Mouse (Mus musculus) adrenal gland, postnatal 10 days (tissue): ENCODE data around the gene Rundc3a. TPM values are rescaled to one million over a fixed set of nuclear protein-coding genes. Genes with fewer than 3 reads are reported as not detected.

ENCODE experiments used
- DNase-seq: peaks from one replicate; pipeline ENCODE4 v3.0.0; 2021; ENCODE audit warnings: mixed read lengths
- microRNA-seq: library from miRNA; unstranded; fragments of <30 nt; microRNA quantifications from one replicate; pipeline ENCODE4 v1.2.0, GENCODE M21; 2021
- total RNA-seq, 2 experiments: library from RNA; stranded (reverse); gene quantifications; 2 replicates each; pipeline ENCODE4 v1.2.3; 2021

Gene Rundc3a
- total RNA-seq, 2 experiments from 2014 or later, result 21.2 to 34.3 TPM

DNA sequence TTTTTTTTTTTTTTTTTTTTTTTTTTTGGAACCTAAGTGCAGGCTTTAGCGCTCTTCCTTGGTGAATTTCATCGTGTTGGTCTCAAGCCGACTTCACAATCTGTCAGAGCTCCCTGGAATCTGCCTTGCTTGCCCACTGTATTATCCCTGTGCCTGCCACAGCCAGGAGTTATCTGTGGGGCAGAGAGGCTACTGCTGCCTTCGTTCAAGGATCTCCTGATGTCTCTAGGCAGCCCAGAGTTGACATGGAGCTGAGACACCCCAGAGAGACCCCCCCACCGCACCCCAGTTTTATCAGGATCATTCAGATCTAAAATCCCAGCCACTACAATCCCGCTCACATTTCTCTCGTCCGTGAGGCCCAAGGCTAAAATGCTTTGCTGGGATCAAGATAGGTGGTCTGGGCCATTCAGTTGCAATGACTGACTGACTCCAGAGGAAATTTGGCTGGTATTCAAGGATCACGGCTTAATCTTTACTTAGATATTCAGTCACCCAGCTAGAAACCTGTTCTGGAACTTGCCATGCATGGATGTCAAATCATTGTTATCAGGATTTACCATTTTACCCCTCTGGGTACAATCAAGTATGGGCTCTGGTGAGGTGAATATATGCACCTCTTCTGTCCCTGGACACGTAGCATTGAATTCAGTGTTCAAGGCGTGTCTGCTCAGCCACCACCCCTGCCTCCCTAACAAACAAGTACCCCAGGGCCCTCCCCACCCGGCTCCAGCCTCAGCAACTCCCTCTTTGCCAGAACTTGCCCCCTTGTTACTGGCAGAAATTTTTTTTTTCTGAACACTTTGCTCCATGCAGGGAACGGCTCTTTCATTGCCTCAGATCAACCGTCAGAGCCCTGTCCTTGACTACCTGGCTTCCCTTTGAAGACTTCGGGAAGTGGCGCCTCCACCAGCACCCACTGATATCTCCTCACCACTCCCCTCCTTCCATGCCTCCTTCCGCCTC, 56.1 kb downstream of the Rundc3a start:
- DNase-seq, result no peak

Small RNAs within 50 kb of the gene (microRNA-seq; reads per million reads assigned to microRNA genes)
- gene Mir6930, result not detected

Other genes starting within 250 kb of the Rundc3a start
- 1 to 10 TPM; 2.4 to 6.6 TPM for gene Nags, start 247.9 kb upstream of the Rundc3a start, total RNA-seq
- 10 to 100 TPM; 13.9 to 14.8 TPM for gene Tmem101, start 237.0 kb upstream of the Rundc3a start, total RNA-seq
- 10 to 100 TPM; 77.5 to 80.8 TPM for gene Lsm12, start 208.1 kb upstream of the Rundc3a start, total RNA-seq
- gene G6pc3, start 203.8 kb upstream of the Rundc3a start, total RNA-seq, result 10 to 100 TPM; 72.3 to 74.7 TPM
- gene Hdac5, start 163.2 kb upstream of the Rundc3a start, total RNA-seq, result 100 to 1,000 TPM in 1 of 2 experiments, 10 to 100 TPM in 1; 84.4 to 113 TPM
- gene BC030867, start 144.5 kb upstream of the Rundc3a start, total RNA-seq, result 1 to 10 TPM; 1.9 to 4.5 TPM
- gene Asb16, start 124.7 kb upstream of the Rundc3a start, total RNA-seq, result 1 to 10 TPM; 1.1 to 2.6 TPM
- 10 to 100 TPM; 36.6 to 41.1 TPM for gene Tmub2, start 108.5 kb upstream of the Rundc3a start, total RNA-seq
- 10 to 100 TPM; 47.2 to 51.3 TPM for gene Atxn7l3, start 96.8 kb upstream of the Rundc3a start, total RNA-seq
- 100 to 1,000 TPM in 1 of 2 experiments, 10 to 100 TPM in 1; 96.3 to 100 TPM for gene Ubtf, start 73.7 kb upstream of the Rundc3a start, total RNA-seq
- 10 to 100 TPM; 26.6 to 64.2 TPM for gene Slc4a1, start 27.2 kb upstream of the Rundc3a start, total RNA-seq
- gene Slc25a39, start 14.5 kb downstream of the Rundc3a start, total RNA-seq, result 100 to 1,000 TPM; 327 to 377 TPM
- 100 to 1,000 TPM; 161 to 189 TPM for gene Grn, start 36.9 kb downstream of the Rundc3a start, total RNA-seq
- gene Fam171a2, start 54.3 kb downstream of the Rundc3a start, total RNA-seq, result 10 to 100 TPM; 12.3 to 15.3 TPM
- gene Itga2b, start 76.7 kb downstream of the Rundc3a start, total RNA-seq, result 1 to 10 TPM; 4.3 to 5.7 TPM
- gene Gpatch8, start 163.0 kb downstream of the Rundc3a start, total RNA-seq, result 10 to 100 TPM; 27.6 to 34.7 TPM
- under 1 TPM; 0.51 to 0.64 TPM for gene Gm11627, start 186.1 kb downstream of the Rundc3a start, total RNA-seq
- gene Fzd2, start 211.0 kb downstream of the Rundc3a start, total RNA-seq, result 1 to 10 TPM; 6.3 to 7.2 TPM